Mouse (Mus musculus) E14TG2a.4 (cell line): ENCODE results near the gene Gm21970.

ENCODE experiments used
- H3K27me3 ChIP-seq: 2 replicates; pipeline ENCODE4 v1.6.1; 2014; ENCODE audit warnings: low read length, control low read depth; ENCODE audit not compliant: insufficient read depth
- H3K36me3 ChIP-seq: 2 replicates; pipeline ENCODE4 v1.6.1; 2014; ENCODE audit warnings: low read length, control low read depth; ENCODE audit not compliant: insufficient read depth
- H3K4me1 ChIP-seq: replicated peaks from 2 replicates; pipeline ENCODE4 v1.6.1; 2014; ENCODE audit warnings: low read depth, low read length, control low read depth
- H3K4me3 ChIP-seq: replicated peaks from 2 replicates; pipeline ENCODE4 v1.5.1; 2014; ENCODE audit warnings: mild to moderate bottlenecking, low read length
- H3K9me3 ChIP-seq: 2 replicates; pipeline ENCODE4 v1.6.1; 2014; ENCODE audit warnings: low read length, control low read depth
- CTCF ChIP-seq: conservative IDR thresholded peaks from 2 replicates; pipeline ENCODE4 v1.5.1; 2014; ENCODE audit warnings: low read length
- NANOG ChIP-seq: IDR thresholded peaks from 2 replicates; pipeline ENCODE4 v1.6.1; 2014; ENCODE audit warnings: borderline replicate concordance, low read length, mixed read lengths
- POU5F1 ChIP-seq: IDR thresholded peaks from 2 replicates; pipeline ENCODE4 v1.6.1; 2014; ENCODE audit warnings: low read length, borderline replicate concordance

Gm21970 gene

GRCm38 (mm10) chr16:91416938-91417337, 25.4 kb downstream of the Gm21970 start:
- peaks cover 14% of the 10 kb centered on the region for H3K4me1 ChIP-seq
- H3K36me3 ChIP-seq = no peaks in the 10 kb centered on the region
- H3K4me3 ChIP-seq = no peak overlapping the region
- H3K9me3 ChIP-seq = no peaks in the 10 kb centered on the region
- TF ChIP-seq CTCF (no peak), POU5F1 (no peak), NANOG (no peak)
- peaks cover 8% of the 10 kb centered on the region; the same call in 1 of the 2 replicates for H3K27me3 ChIP-seq

- TF ChIP-seq CTCF = no peak
- no peak for TF ChIP-seq NANOG
- no peak for TF ChIP-seq POU5F1
- Histone ChIP-seq H3K4me1 (peaks cover 2% of the 10 kb centered on the region), H3K4me3 (no peak overlapping the region), H3K36me3 (no peaks in the 10 kb centered on the region), H3K27me3 (peaks cover 8% of the 10 kb centered on the region; the same call in 1 of the 2 replicates), H3K9me3 (no peaks in the 10 kb centered on the region)
These were observed 27.0 kb downstream of the Gm21970 start for GRCm38 (mm10) chr16:91418531-91418930.

- Histone ChIP-seq H3K36me3 (no peaks in the 10 kb centered on the region), H3K27me3 (peaks cover 6% of the 10 kb centered on the region), H3K9me3 (no peaks in the 10 kb centered on the region), H3K4me1 (peaks cover 23% of the 10 kb centered on the region; the same call in 1 of the 2 replicates), H3K4me3 (no peak overlapping the region)
- TF ChIP-seq NANOG (no peak), POU5F1 (no peak)
These were observed 34.3 kb downstream of the Gm21970 start for GRCm38 (mm10) chr16:91425816-91426215.

DNA sequence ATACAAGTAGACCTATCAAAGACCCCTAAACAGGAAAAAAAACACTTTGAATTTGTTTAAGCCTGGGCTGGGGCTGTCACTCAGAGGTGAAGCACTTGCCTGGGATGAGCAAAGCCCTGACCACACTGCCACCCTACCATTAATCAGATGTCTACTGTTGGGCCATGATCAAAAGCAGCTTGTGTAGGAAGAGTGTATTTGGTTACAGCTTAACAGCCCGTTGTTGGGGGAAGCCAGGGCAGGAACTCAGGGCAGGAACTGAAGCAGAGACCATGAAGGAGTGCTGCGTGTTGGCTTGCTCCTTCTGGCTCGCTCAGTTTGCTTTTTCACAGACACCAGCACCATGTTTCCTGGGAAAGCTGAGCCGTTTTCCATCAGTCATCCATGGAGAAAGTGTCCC, 35.1 kb downstream of the Gm21970 start:
- no peaks in the 10 kb centered on the region for H3K36me3 ChIP-seq
- no peak overlapping the region for H3K4me3 ChIP-seq
- H3K27me3 ChIP-seq = peaks cover 4% of the 10 kb centered on the region
- H3K4me1 ChIP-seq = peaks cover 23% of the 10 kb centered on the region; the same call in 1 of the 2 replicates
- TF ChIP-seq CTCF (no peak), POU5F1 (no peak), NANOG (no peak)
- H3K9me3 ChIP-seq = no peaks in the 10 kb centered on the region

- Histone ChIP-seq H3K4me3 (no peak overlapping the region), H3K9me3 (peaks cover 1% of the 10 kb centered on the region), H3K4me1 (peaks cover 23% of the 10 kb centered on the region; the same call in 1 of the 2 replicates), H3K27me3 (peaks cover 2% of the 10 kb centered on the region; the same call in 1 of the 2 replicates), H3K36me3 (no peaks in the 10 kb centered on the region)
- no peak for TF ChIP-seq NANOG
- no peak for TF ChIP-seq POU5F1
- no peak for TF ChIP-seq CTCF
These were observed 35.9 kb downstream of the Gm21970 start for GRCm38 (mm10) chr16:91427461-91427860.

- Histone ChIP-seq H3K4me3 (no peak overlapping the region), H3K27me3 (peaks cover 2% of the 10 kb centered on the region; the same call in 1 of the 2 replicates), H3K9me3 (peaks cover 10% of the 10 kb centered on the region), H3K4me1 (peaks cover 26% of the 10 kb centered on the region; the same call in 1 of the 2 replicates), H3K36me3 (no peaks in the 10 kb centered on the region)
- no peak for TF ChIP-seq POU5F1
- no peak for TF ChIP-seq CTCF
- TF ChIP-seq NANOG = no peak
These were observed 36.8 kb downstream of the Gm21970 start for GRCm38 (mm10) chr16:91428259-91428865.

DNA sequence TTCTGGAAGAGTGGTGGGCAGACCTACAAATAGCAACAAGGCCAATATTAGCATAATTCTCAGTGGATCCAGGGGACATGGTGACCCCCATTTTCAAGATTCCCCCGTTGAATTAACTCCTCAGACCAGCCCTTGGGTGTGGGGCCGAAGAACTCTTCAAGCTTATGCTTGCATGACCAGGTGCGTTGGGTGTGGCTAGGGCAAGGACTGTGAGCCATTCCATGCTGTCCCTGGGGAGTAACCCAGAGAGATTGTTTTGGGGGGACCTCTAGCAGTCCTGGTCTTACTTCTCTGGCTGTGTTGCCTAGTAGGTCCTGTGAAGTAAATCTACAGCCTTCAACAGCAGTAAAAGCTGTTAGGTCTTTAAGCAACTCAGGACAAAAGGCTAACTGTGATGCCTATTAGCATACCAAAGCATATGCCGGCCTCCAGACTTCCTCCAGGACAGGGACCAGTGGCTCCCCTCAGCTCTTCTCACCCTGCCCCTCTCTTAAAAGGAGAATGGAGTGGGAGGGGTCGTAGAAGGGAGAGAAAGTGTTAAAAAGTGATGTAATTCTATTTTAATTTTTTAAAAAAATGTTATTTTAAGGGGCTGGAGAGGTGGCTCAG, 41.3 kb downstream of the Gm21970 start:
- TF ChIP-seq CTCF = no peak
- peaks cover 12% of the 10 kb centered on the region; the same call in 1 of the 2 replicates for H3K4me1 ChIP-seq

DNA sequence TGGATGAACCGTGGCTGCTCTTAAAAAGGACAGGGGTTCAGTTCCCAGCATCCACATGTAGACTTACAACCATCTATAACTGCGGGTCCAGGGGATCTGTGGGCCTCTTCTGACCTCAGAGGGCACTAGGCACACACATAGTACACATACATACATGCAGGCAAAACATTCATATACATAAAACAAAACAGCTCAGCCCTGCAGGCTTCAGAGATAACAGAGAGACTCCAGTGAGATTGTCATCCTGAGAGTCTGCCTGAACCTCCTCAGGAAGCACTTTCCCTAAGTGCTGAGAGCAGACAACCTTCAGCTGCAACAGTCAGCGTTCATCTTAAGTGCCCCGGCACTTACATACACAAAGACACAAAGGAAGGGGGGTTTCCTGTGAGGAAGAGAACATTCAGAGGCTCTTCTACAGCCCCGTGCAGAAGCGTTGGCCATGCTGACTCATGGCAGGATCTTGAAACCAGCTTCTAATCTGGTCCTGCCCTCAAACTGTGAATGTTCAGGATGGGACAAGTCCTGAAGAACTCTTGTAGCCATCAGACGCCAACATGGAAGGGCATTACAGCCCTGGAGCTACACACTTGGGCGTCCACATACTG, 41.9 kb downstream of the Gm21970 start:
- no peaks in the 10 kb centered on the region for H3K36me3 ChIP-seq
- no peak for TF ChIP-seq NANOG
- TF ChIP-seq CTCF = no peak
- no peak for TF ChIP-seq POU5F1
- no peak overlapping the region for H3K4me3 ChIP-seq
- peaks cover 20% of the 10 kb centered on the region for H3K9me3 ChIP-seq
- H3K4me1 ChIP-seq = peaks cover 6% of the 10 kb centered on the region; the same call in 1 of the 2 replicates
- H3K27me3 ChIP-seq = peaks cover 9% of the 10 kb centered on the region; the same call in 1 of the 2 replicates

More for the DNA sequence above, 41.3 kb downstream of the Gm21970 start:
- H3K27me3 ChIP-seq = peaks cover 9% of the 10 kb centered on the region; the same call in 1 of the 2 replicates
- H3K9me3 ChIP-seq = peaks cover 20% of the 10 kb centered on the region
- H3K36me3 ChIP-seq = no peaks in the 10 kb centered on the region
- no peak overlapping the region for H3K4me3 ChIP-seq
